Mouse (Mus musculus): ENCODE data around the gene Rps6kl1.

- TF ChIP-seq CTCF (IDR thresholded peaks at IDR 0.05): no peak
- TF ChIP-seq POLR2A (IDR thresholded peaks at IDR 0.05; ENCODE audit: insufficient read depth, low read depth, low read length): no peak
- no peak for TF ChIP-seq EP300 (IDR thresholded peaks at IDR 0.05; ENCODE audit: insufficient read depth, low read depth, low read length)
These were observed 14.4 kb downstream of the Rps6kl1 start for GRCm38 (mm10) chr12:85136627-85137026.
